Mouse (Mus musculus) CH12.LX (cell line): Measurements from ENCODE around the gene Smyd3. TPM values are rescaled to one million over a fixed set of nuclear protein-coding genes. Genes with fewer than 3 reads are reported as not detected.

Source experiments
- DNase-seq: peaks from one replicate; pipeline ENCODE4 v3.0.0-alpha.2; 2013; ENCODE audit errors: extremely low read depth
- H3K27ac ChIP-seq: 2 replicates; pipeline ENCODE4 v1.5.1; 2012; ENCODE audit warnings: low read depth, mild to moderate bottlenecking, control low read depth, moderate library complexity; ENCODE audit not compliant: insufficient read depth
- H3K27me3 ChIP-seq: replicated peaks from 2 replicates; pipeline ENCODE3; 2012; ENCODE audit warnings: inconsistent platforms
- H3K36me3 ChIP-seq, 2 experiments: replicated peaks in 1 of 2; 2 replicates each; pipeline versions ENCODE3 to v1.6.1; 2012; ENCODE audit warnings: inconsistent platforms in 1 of 2, low read length in 1 of 2, mild to moderate bottlenecking in 1 of 2, mixed read lengths in 1 of 2, moderate library complexity in 1 of 2; ENCODE audit not compliant: control insufficient read depth in 1 of 2, insufficient read depth in 1 of 2
- H3K4me1 ChIP-seq, 2 experiments: 2 replicates each; pipeline ENCODE4 v1.6.1; 2012; ENCODE audit warnings: inconsistent platforms in 1 of 2, moderate library complexity in 1 of 2; ENCODE audit not compliant: insufficient read depth in 2 of 2, control insufficient read depth in 1 of 2
- H3K4me2 ChIP-seq: 2 replicates; pipeline ENCODE4 v1.6.1; 2012; ENCODE audit warnings: low read depth, mild to moderate bottlenecking, control low read depth; ENCODE audit not compliant: poor library complexity, insufficient read depth, severe bottlenecking
- H3K4me3 ChIP-seq, 3 experiments: fragments of 150-350 bp in 1 of 3; sonication (generic) in 1 of 3; replicated peaks in 1 of 3; 2 replicates each; pipeline versions ENCODE3 to v1.5.1; 2011 to 2012; ENCODE audit warnings: low read depth in 2 of 3, low read length in 2 of 3, mild to moderate bottlenecking in 2 of 3, moderate library complexity in 2 of 3, control low read depth in 1 of 3, improper control_type of control experiment in 1 of 3, inconsistent platforms in 1 of 3, mixed read lengths in 1 of 3; ENCODE audit not compliant: poor library complexity in 1 of 3
- H3K79me2 ChIP-seq: replicated peaks from 2 replicates; pipeline ENCODE4 v1.6.1; 2012; ENCODE audit warnings: mild to moderate bottlenecking, moderate library complexity; ENCODE audit not compliant: control insufficient read depth, poor library complexity, insufficient read depth, severe bottlenecking; ENCODE audit errors: extremely low read depth
- H3K9ac ChIP-seq: 2 replicates; pipeline ENCODE4 v1.6.1; 2012; ENCODE audit warnings: low read depth, mild to moderate bottlenecking, control low read depth, moderate library complexity; ENCODE audit not compliant: insufficient read depth
- H3K9me3 ChIP-seq: replicated peaks from 2 replicates; pipeline ENCODE3; 2012; ENCODE audit warnings: low read length, inconsistent platforms, mixed read lengths
- CHD1 ChIP-seq: IDR thresholded peaks from 2 replicates; pipeline ENCODE4 v1.6.1; 2012; ENCODE audit warnings: low read depth, low read length, improper control_type of control experiment, inconsistent platforms
- ELF1 ChIP-seq: IDR thresholded peaks from 2 replicates; pipeline ENCODE4 v1.6.1; 2014; ENCODE audit warnings: low read depth, mild to moderate bottlenecking, inconsistent platforms, low read length, improper control_type of control experiment
- EP300 ChIP-seq: IDR thresholded peaks from 2 replicates; pipeline ENCODE4 v1.6.1; 2011; ENCODE audit warnings: low read length, improper control_type of control experiment
- ETS1 ChIP-seq: conservative IDR thresholded peaks from 2 replicates; pipeline ENCODE4 v1.6.1; 2012; ENCODE audit warnings: low read depth, mild to moderate bottlenecking, inconsistent platforms, low read length, improper control_type of control experiment, moderate library complexity
- GABPA ChIP-seq: IDR thresholded peaks from 2 replicates; pipeline ENCODE4 v1.6.1; 2012; ENCODE audit warnings: low read depth, low read length, improper control_type of control experiment, inconsistent platforms; ENCODE audit not compliant: insufficient replicate concordance
- JUN ChIP-seq: IDR thresholded peaks from 2 replicates; pipeline ENCODE4 v1.6.1; 2011; ENCODE audit warnings: low read depth, mild to moderate bottlenecking, low read length, improper control_type of control experiment, moderate library complexity; ENCODE audit not compliant: insufficient read depth
- MAFK ChIP-seq: IDR thresholded peaks from 2 replicates; pipeline ENCODE4 v1.6.1; 2011; ENCODE audit warnings: low read length, improper control_type of control experiment; ENCODE audit not compliant: insufficient replicate concordance
- MAX ChIP-seq: IDR thresholded peaks from 2 replicates; pipeline ENCODE4 v1.6.1; 2011; ENCODE audit warnings: low read length, improper control_type of control experiment
- MAZ ChIP-seq: IDR thresholded peaks from 2 replicates; pipeline ENCODE4 v1.6.1; 2012; ENCODE audit warnings: low read depth, mild to moderate bottlenecking, inconsistent platforms, low read length, improper control_type of control experiment, moderate library complexity
- MXI1 ChIP-seq: IDR thresholded peaks from 2 replicates; pipeline ENCODE4 v1.6.1; 2011; ENCODE audit warnings: mild to moderate bottlenecking, low read depth, low read length, improper control_type of control experiment
- MYC ChIP-seq: IDR thresholded peaks from 2 replicates; pipeline ENCODE4 v1.6.1; 2011; ENCODE audit warnings: low read depth, mild to moderate bottlenecking, improper control_type of control experiment, low read length
- NELFE ChIP-seq: IDR thresholded peaks from 2 replicates; pipeline ENCODE4 v1.6.1; 2011; ENCODE audit warnings: low read depth, low read length, improper control_type of control experiment
- POLR2A ChIP-seq: IDR thresholded peaks from 2 replicates; pipeline ENCODE4 v1.6.1; 2011; ENCODE audit warnings: low read depth, mild to moderate bottlenecking, improper control_type of control experiment, low read length
- POLR2AphosphoS2 ChIP-seq: IDR thresholded peaks from 2 replicates; pipeline ENCODE4 v1.6.1; 2011; ENCODE audit warnings: low read depth, low read length, improper control_type of control experiment
- RAD21 ChIP-seq: IDR thresholded peaks from 2 replicates; pipeline ENCODE4 v1.6.1; 2011; ENCODE audit warnings: low read depth, mild to moderate bottlenecking, low read length, improper control_type of control experiment, moderate library complexity
- UBTF ChIP-seq: IDR thresholded peaks from 2 replicates; pipeline ENCODE4 v1.6.1; 2012; ENCODE audit warnings: low read depth, mild to moderate bottlenecking, inconsistent platforms, low read length, improper control_type of control experiment, moderate library complexity
- USF2 ChIP-seq: conservative IDR thresholded peaks from 2 replicates; pipeline ENCODE4 v1.6.1; 2011; ENCODE audit warnings: low read depth, low read length, improper control_type of control experiment
- ZKSCAN1 ChIP-seq: IDR thresholded peaks from 2 replicates; pipeline ENCODE4 v1.6.1; 2012; ENCODE audit warnings: low read depth, inconsistent platforms, low read length, improper control_type of control experiment, borderline replicate concordance
- ZNF384 ChIP-seq: IDR thresholded peaks from 2 replicates; pipeline ENCODE4 v1.6.1; 2012; ENCODE audit warnings: low read depth, low read length, improper control_type of control experiment, inconsistent platforms
- dilution Hi-C: fragments of 300-500 bp; cut with MboI; formaldehyde crosslinking; loops from 2 replicates; pipeline ENCODE4 v1.14.3; 2020; ENCODE audit warnings: low sequenced_read_pairs; ENCODE audit not compliant: extremely low pct_unique_long_range_greater_than_20kb, extremely low pct_ligation_motif_present
- in situ Hi-C: fragments of 300-500 bp; cut with MboI; formaldehyde crosslinking; loops from 3 replicates; pipeline ENCODE4 v1.14.3; 2019; ENCODE audit warnings: low sequenced_read_pairs, low pct_ligation_motif_present, low pct_unique_long_range_greater_than_20kb, mixed read lengths
- polyA plus RNA-seq: library from polyadenylated mRNA; unstranded; fragments of >175 nt; gene quantifications from 2 replicates; pipeline ENCODE4 v1.2.1, GENCODE M21; 2012; ENCODE audit warnings: low read depth; ENCODE audit not compliant: insufficient read length
- total RNA-seq, 2 experiments: library from RNA; depleted of rRNA; stranded (reverse); fragments of 300-350 nt in 1 of 2; fragments of >200 nt in 1 of 2; gene quantifications; 2 replicates each; pipeline ENCODE4 v1.2.3; 2012 to 2014

The Smyd3 gene
- total and polyA plus RNA-seq, 3 experiments: 11.4 to 12.5 (median 11.8) TPM

DNA sequence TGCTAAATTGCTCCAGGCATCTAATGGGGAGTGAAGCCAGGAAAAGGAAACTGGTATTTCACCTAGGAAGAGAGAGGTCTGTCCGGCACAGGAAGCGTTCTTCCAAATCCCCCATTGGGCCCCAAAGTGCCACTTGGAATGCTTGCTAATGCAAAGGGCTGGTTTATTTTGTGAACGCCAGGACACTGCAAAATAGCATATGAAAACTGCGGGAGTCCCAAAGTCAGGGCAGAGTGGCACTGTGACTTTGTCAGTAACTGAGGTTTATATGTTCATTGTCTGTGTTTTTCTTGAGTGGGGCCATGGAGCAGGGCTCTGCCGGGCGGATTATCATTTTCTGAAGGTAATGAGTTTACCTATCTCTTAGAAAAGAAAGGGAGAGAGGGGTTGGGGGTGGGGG lies 526.8 kb downstream of the Smyd3 start:
- Histone ChIP-seq H3K36me3 (peaks cover 0 to 3% of the 10 kb centered on the region in 2 experiments), H3K4me3 (no peak overlapping the region), H3K9me3 (no peaks in the 10 kb centered on the region), H3K27me3 (no peaks in the 10 kb centered on the region), H3K9ac (no peak overlapping the region), H3K4me1 (no peaks in the 10 kb centered on the region), H3K4me2 (no peak overlapping the region), H3K27ac (no peak overlapping the region), H3K79me2 (no peaks in the 10 kb centered on the region)
- in situ Hi-C loops (no loop called here), dilution Hi-C loops (no loop called here)
- DNase-seq: no peak
- TF ChIP-seq ZNF384 (no peak), RAD21 (no peak), MAZ (no peak)
- TF ChIP-seq, all 38 proteins: peak for 0

- Histone ChIP-seq H3K79me2 (no peaks in the 10 kb centered on the region), H3K36me3 (no peaks in the 10 kb centered on the region), H3K9me3 (no peaks in the 10 kb centered on the region), H3K9ac (no peak overlapping the region), H3K27me3 (no peaks in the 10 kb centered on the region), H3K4me2 (no peak overlapping the region), H3K4me3 (no peak overlapping the region)
- DNase-seq: no peak
- dilution Hi-C loops: no loop called here
- TF ChIP-seq CHD1: no peak
- TF ChIP-seq GABPA: no peak
- TF ChIP-seq UBTF: no peak
- no peak for TF ChIP-seq POLR2AphosphoS2
- TF ChIP-seq MXI1: no peak
- TF ChIP-seq, all 38 proteins: peak for 0
- in situ Hi-C loops: no loop called here
- no peak overlapping the region for H3K27ac ChIP-seq
- no peaks in the 10 kb centered on the region for H3K4me1 ChIP-seq
These were observed 528.4 kb downstream of the Smyd3 start for GRCm38 (mm10) chr1:178989485-178989884.

DNA sequence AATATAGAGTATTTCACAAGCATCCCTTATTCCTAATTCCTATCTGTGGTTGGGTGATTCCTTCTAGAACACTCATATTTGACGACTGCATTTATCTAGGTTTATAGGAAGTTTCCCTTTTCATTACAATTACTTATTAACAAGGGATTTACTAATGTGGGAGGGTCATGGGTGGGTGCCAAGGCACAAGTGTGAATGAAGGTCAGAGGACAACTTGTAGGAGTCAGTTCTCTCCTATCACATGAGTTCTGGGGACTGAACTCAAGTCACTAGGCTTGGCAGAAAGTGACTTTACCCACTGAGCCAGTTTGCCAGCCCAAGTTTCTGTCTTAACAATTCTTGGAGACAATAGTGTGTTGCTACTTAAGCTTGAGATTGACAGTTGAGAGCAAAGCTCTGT lies 529.7 kb downstream of the Smyd3 start:
- dilution Hi-C loops: no loop called here
- H3K9me3 ChIP-seq: no peaks in the 10 kb centered on the region
- no peaks in the 10 kb centered on the region for H3K79me2 ChIP-seq
- no peak overlapping the region for H3K27ac ChIP-seq
- DNase-seq: no peak
- no peaks in the 10 kb centered on the region for H3K36me3 ChIP-seq
- H3K9ac ChIP-seq: no peak overlapping the region
- TF ChIP-seq MYC: no peak
- no peak for TF ChIP-seq MAX
- no peak for TF ChIP-seq ELF1
- TF ChIP-seq ETS1: no peak
- TF ChIP-seq POLR2A: no peak
- no peak for TF ChIP-seq NELFE
- no peak for TF ChIP-seq ZKSCAN1
- no peak for TF ChIP-seq JUN
- no peak for TF ChIP-seq USF2
- TF ChIP-seq UBTF: no peak
- TF ChIP-seq EP300: no peak
- no peak for TF ChIP-seq MAFK
- H3K4me1 ChIP-seq: no peaks in the 10 kb centered on the region
- H3K4me3 ChIP-seq: no peak overlapping the region
- in situ Hi-C loops: no loop called here
- H3K4me2 ChIP-seq: no peak overlapping the region
- H3K27me3 ChIP-seq: no peaks in the 10 kb centered on the region
